Mouse (Mus musculus): Measurements from ENCODE around the gene Stk10.

Stk10 gene

DNA sequence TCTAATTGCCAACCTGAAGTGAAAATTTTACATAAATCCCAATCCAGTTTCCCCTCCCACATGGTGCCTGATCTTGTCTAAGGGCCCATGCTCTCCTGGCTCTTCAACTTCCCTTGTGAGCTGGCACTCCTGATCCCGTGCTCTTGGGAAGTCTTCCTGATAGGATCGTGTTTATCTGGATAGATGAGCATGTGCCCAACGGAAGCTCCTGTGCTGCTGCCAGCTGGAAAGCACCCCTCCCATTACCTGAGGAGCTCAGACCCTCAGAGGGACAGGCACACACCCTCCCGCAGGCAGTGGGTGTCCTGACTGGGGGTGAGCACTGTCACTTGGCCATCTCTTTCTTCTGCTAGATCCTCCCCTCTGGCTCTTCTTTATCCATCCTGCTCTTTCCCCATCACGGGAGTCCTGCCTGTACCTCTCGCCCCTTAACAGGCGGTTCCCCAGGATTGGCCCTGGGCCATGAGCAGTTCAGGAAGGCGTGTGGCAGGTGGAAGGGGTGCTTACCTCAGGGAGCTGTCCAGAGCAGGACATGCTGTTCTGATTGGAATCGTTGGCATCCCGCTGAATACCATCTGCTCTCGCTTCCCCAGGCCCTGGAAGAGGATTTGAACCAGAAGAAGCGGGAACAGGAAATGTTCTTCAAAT is 88.8 kb downstream of the Stk10 start:
- CTCF ChIA-PET = interaction anchor here in 1 of 4 experiments (0.8 to 6.1 kb wide), 2 partner anchors 12 to 30 kb away, joined by 3 to 26 read pairs; no protein-coding TSS in a partner anchor
- POLR2A ChIA-PET = interaction anchor here in 3 of 4 experiments (0.6 to 4.7 kb wide), 8 partner anchors 8 to 914 kb away, joined by 3 to 17 read pairs (median 3); partner anchors contain the start of genes Fbxw11 (in 2 of the 3) and Stk10 (in 1 of the 3)

DNA sequence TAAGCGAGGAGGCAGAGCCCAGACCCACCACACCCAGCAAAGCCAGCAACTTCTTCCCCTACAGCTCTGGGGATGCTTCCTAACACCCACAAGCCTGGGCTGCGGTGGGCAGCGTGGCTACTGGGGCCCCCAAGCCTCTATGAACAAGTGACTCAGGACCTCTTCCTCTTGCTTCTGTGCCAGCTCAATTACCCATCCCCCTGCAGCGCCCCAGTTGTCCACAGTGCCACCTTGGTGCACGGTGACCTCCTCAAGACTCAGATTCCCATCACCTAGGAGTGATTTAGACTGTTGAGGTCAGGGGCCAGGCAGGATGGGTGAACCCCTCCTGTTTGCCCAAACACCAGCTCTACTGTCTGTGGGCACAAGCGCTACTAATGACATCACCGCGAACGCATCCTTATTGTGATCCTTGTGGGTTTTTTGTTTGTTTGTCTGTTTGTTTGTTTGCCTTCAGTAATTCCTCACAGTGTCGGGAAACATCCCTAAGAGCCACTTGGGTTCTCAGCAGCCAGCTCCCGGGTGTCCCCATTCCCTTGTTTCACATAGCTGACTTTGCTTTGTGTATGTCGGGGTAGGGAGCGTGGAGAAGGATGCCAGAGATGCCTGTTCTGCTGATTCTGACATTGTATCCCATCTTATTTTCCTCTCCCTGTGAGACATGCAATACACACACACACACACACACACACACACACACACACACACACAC is 89.5 kb downstream of the Stk10 start:
- ChIA-PET CTCF (interaction anchor here in 2 of 4 experiments (0.5 to 6.1 kb wide), 3 partner anchors 11 to 37 kb away, joined by 3 to 26 read pairs (median 3); no protein-coding TSS in a partner anchor), POLR2A (interaction anchor here in 3 of 4 experiments (0.6 to 1.5 kb wide), 7 partner anchors 9 to 913 kb away, joined by 3 to 4 read pairs (median 3); partner anchors contain the start of genes Fbxw11 (in 2 of the 3) and Stk10 (in 1 of the 3))

DNA sequence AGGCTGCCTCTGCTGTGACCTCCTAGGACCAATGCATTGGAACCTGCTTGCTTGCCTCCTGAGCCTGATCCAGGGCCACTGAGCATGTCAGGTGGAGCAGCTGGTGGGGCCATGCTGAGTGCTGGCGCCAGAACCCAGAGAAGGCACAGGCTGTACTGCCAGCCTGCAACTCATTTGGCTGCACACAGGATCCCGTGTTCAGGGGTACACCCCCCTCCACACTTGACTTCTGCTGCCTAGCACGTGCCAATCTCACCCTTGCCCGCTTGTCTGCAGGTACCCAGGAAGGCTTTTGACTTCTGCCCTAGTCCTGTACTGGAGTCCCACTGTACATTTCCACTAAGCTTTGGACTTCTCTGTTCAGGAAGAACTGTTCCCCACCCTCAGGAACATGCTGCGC is 90.1 kb downstream of the Stk10 start:
- POLR2A ChIA-PET = interaction anchor here in 2 of 4 experiments (0.6 to 1.5 kb wide), 4 partner anchors 10 to 157 kb away, joined by 3 to 4 read pairs (median 3); partner anchors contain the start of gene Fbxw11 (in 1 of the 2)
- CTCF ChIA-PET = no interaction called here

DNA sequence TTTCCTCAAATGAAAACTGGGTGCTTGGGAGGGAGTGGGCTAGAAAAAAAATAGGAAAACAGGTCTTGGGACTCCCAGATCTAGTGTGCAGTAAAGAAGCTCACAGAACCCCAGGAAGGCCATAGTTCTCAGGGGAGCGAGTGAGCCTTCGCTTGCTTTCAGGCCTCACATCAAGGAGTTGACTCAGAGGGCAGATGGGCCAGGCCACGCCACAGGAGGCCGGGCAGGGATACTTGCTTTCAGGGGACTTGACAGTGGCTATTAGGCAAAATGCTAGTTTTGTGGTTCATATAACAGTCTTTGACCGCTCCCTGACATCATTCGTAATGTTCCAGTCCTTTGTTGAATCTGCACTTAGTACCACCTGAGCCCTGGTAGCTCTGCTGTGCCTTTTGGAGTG is 90.8 kb downstream of the Stk10 start:
- ChIA-PET CTCF (no interaction called here), POLR2A (interaction anchor here in 1 of 4 experiments (0.9 kb wide), 1 partner anchor 10 kb away, joined by 3 read pairs; no protein-coding TSS in a partner anchor)

DNA sequence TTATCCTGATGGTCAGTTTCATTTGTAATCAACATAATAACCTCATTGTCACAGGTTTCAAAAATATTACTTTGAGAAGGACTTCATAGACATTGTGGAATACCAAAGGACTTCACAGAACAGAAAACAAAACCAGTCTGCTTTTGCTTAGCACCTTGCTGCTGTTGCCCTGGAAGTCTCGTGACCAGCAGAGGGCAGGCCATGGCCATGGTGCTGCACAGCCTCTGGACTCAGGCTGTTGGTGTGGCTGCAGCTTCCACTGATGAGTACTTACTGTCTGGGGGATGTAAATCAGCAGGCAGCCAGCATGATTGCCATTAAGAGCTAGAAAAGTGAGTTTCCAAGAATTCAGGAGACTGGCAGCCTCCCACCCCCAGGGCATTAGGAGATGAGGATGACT is 92.6 kb downstream of the Stk10 start:
- POLR2A ChIA-PET = interaction anchor here in 1 of 4 experiments (1.1 kb wide), 1 partner anchor 11 kb away, joined by 3 read pairs; no protein-coding TSS in a partner anchor
- CTCF ChIA-PET = interaction anchor here in 2 of 4 experiments (1.1 to 1.3 kb wide), 3 partner anchors 21 to 143 kb away, joined by 3 read pairs; no protein-coding TSS in a partner anchor

DNA sequence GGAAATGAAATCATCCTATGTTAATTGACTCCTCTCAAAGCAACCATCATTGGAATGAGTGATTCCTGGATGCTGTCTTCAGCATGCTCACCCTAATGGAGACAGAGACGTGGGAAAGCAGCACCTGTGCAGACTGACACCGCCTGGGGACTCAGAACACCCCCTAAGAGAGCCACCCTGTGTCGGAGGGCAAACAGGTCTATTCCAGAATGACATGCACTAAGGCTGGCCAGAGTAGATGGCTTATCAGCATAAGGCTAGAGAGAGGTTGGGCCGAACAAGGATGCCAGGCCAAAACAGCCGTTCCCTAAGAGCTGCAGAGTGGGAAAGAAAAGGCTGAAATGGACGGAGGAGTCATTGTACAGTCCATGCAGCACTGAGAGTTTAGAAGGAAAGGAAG is 93.0 kb downstream of the Stk10 start:
- ChIA-PET CTCF (interaction anchor here in 2 of 4 experiments (1.1 to 1.3 kb wide), 3 partner anchors 22 to 142 kb away, joined by 3 read pairs; no protein-coding TSS in a partner anchor), POLR2A (interaction anchor here in 2 of 4 experiments (0.7 to 0.9 kb wide), 2 partner anchors 16 to 18 kb away, joined by 3 to 5 read pairs; partner anchors contain the start of gene Fbxw11 (in 1 of the 2))

DNA sequence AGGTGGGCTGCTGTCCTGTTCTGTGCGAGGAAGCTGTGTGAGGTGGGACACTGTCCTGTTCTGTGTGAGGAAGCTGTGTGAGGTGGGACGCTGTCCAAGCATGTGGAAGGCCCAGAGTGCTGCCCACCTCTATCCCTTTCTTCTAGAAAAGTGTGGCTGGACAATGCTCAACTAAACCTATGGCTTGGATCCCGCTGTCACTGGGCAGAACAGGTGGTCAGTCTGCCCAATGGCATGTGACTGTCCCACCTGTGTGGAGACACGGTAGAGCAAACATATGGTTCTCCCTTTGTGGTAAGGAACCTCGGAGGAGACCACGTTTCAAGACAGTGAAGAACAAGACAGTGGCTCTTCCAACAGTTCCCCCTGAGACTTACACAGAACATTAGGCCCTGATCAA is 94.8 kb downstream of the Stk10 start:
- ChIA-PET POLR2A (interaction anchor here in 2 of 4 experiments (1.1 to 1.6 kb wide), 2 partner anchors 14 to 15 kb away, joined by 3 to 5 read pairs; partner anchors contain the start of gene Fbxw11 (in 1 of the 2)), CTCF (no interaction called here)

DNA sequence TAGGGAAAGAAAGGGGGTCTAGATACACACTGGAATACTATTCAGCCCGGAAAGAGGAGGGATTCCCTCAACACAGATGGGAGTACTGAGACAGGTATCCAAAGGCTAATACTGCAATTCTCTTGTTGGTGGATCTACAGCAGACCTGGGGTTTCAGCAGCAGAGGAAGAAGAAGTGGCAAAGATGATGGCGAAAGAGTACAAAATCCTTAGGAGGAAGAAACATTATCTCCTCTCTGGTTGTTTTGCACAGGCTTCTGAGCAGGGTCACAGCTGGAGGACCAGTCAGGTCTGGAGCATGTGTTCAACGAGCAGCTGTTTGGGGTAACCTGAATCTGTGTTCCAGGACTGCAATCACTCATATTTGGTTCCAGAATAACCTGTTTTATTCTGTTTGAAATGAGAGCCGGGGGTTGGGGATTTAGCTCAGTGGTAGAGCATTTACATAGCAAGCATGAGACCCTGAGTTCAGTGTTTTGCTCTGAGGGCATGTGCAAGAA is 96.7 kb downstream of the Stk10 start:
- POLR2A ChIA-PET = interaction anchor here in 2 of 4 experiments (0.6 to 0.7 kb wide), 3 partner anchors 39 to 228 kb away, joined by 3 to 5 read pairs (median 3); no protein-coding TSS in a partner anchor
- CTCF ChIA-PET = interaction anchor here in 2 of 4 experiments (0.6 to 0.9 kb wide), 3 partner anchors 11 to 26 kb away, joined by 3 to 7 read pairs (median 3); no protein-coding TSS in a partner anchor

DNA sequence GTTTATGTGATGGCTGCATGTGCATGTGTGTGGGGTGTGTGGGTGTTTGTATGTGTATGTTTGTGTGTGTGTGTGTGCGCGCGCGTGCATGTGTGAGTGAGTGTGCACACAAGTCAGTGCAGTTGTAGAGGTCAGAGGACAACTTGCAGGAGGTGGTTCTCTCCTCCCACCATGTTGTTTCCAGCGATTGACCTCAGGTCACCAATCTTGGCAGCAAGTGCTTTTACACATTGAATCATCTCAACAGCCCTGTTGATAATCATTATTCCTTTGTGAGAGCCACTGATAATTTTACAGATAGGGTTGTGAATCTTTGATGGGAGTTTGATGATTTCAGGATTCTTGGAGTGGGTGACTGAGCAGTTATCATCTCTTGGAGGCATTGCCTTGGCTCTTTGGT is 99.6 kb downstream of the Stk10 start:
- POLR2A ChIA-PET = interaction anchor here in 2 of 4 experiments (0.8 to 1.0 kb wide), 2 partner anchors 10 to 13 kb away, joined by 3 read pairs; partner anchors contain the start of gene Fbxw11 (in 1 of the 2)
- CTCF ChIA-PET = interaction anchor here in 1 of 4 experiments (1.4 kb wide), 1 partner anchor 28 kb away, joined by 6 read pairs; no protein-coding TSS in a partner anchor

DNA sequence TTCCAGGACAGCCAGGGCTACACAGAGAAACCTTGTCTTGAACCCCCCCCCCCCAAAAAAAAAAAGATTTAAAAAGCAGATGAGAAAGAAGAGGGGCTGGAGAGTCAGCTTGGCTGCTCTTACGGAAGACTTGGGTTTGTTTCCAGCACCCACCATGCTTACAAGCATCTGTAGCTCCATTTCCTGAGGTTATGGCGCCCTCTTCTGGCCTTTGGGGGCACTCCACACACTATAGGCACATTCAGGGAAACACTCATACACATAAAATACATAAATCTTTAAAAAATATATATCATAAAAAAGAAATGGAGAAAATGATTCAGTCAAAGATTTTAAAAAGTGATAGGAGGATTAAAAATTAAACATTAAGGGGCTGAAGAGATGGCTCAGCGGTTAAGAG is 100.4 kb downstream of the Stk10 start:
- POLR2A ChIA-PET = interaction anchor here (0.5 to 2.1 kb wide), 7 partner anchors 9 to 347 kb away, joined by 3 to 12 read pairs (median 6); partner anchors contain the start of genes Fbxw11 (in 3 of the 4) and Hbq1b (in 1 of the 4)

DNA sequence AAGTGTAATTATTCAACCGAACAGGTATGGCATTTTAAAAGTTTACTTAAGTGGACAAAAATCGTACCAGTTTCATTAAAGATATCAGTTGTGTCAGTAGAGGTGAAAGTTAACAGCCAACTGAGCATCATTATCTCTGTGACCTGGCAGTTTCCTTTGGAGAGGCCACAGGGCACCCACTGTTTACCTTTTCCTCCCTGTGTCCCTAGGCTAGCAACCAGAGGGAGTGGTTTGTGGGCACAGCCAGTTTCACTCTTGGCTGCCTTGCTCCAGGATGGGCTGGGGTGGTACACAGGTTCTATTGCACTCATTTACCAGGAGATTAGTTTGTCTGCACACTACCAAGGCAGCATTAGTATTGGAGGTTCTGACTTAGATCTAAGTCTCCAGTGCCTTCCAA is 101.0 kb downstream of the Stk10 start:
- POLR2A ChIA-PET = interaction anchor here in 3 of 4 experiments (0.9 to 2.1 kb wide), 4 partner anchors 8 to 26 kb away, joined by 3 to 12 read pairs (median 8); partner anchors contain the start of gene Fbxw11 (in 3 of the 3)
- CTCF ChIA-PET = interaction anchor here (0.7 to 2.1 kb wide), 19 partner anchors 8 to 472 kb away, joined by 3 to 26 read pairs (median 4); partner anchors contain the start of genes Fbxw11 (in 1 of the 4), Hbq1a (in 1 of the 4) and Hbq1b (in 1 of the 4)

More for the DNA sequence above, 100.4 kb downstream of the Stk10 start:
- CTCF ChIA-PET = interaction anchor here (0.5 to 2.1 kb wide), 33 partner anchors 9 to 646 kb away, joined by 3 to 26 read pairs (median 3); partner anchors contain the start of genes Fbxw11 (in 2 of the 4), Hbq1a (in 1 of the 4) and Hbq1b (in 1 of the 4)

DNA sequence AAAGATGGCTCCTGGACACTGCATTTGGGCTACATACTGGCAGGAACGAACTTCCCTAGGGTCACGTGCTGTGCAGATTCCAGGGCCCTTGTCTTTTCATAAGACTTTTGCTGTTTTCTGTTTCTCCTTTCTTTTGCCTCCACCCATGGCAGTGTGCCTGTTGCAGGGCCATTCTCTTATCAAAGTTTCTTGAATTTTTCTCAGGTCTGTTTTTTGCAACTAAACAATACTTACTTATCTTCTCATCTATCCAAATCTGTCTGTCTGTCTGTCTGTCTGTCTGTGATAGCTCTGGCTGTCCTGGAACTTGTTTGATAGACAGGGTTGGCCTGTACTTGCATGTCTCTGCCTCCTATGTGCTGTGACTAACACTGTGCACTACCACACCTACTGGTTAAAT is 101.7 kb downstream of the Stk10 start:
- CTCF ChIA-PET = interaction anchor here in 1 of 4 experiments (1.7 to 2.1 kb wide), 2 partner anchors 15 to 19 kb away, joined by 6 to 26 read pairs; no protein-coding TSS in a partner anchor
- POLR2A ChIA-PET = interaction anchor here in 2 of 4 experiments (0.5 to 2.1 kb wide), 3 partner anchors 8 to 367 kb away, joined by 3 to 12 read pairs (median 5); partner anchors contain the start of gene Fbxw11 (in 1 of the 2)

DNA sequence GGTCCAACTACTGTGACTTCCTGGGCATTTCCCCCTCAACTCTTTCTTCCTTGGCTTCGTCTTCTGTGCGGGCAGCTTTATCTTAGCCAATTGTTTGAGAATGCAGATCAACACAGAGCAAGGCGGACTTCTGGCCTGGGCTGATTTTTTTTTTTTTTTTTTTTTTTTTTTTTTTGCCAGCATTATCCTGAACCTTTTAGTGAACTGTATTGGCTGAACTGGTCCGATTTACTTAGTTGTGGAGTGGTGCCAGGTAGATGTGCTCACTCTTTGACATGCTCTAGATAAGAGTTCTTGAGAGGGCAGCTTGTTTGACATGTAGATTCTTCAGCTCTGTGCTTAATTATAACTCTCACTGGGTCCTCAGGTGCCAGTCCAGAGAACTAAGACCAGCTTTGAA is 103.2 kb downstream of the Stk10 start:
- ChIA-PET POLR2A (interaction anchor here (0.6 to 0.8 kb wide), 8 partner anchors 11 to 328 kb away, joined by 3 to 13 read pairs (median 3); no protein-coding TSS in a partner anchor), CTCF (interaction anchor here in 1 of 4 experiments (0.6 to 0.7 kb wide), 2 partner anchors 16 to 84 kb away, joined by 3 to 7 read pairs; no protein-coding TSS in a partner anchor)

DNA sequence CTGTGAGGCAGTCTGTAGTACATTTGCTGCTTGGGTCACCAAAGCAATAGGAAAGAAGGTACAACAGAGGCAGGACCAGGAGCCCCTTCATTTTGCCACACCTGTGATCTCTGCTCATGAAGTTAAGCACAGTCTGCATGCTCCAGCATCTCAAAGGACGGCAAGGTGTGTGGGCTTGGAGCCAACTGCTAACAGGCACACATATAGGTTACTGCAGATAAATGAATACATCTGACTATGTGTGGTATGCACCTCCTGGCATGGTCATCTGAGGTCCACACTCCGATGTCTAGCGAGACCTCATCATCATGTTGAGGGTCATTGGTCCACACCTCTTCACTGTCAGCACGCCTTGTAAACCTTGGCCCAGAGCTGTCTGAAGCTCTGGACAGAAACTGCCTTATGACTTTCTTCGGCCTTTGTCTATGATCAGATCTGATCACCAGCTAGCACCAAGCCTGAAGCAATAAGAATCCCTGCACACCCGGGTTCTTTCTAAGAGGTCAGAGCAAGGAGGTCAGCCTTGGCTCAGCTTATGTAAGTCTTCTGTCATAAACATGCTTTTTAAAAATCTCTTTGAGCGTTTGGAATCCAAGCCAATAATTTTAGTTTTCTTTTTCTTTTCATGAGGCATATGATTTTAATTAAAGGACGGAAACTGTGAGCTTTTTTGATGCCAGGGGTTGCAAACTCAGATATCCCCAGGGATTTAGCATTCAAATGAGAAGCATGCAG is 105.6 kb downstream of the Stk10 start:
- POLR2A ChIA-PET = interaction anchor here in 1 of 4 experiments (0.7 to 0.8 kb wide), 2 partner anchors 33 to 94 kb away, joined by 3 read pairs; no protein-coding TSS in a partner anchor
- CTCF ChIA-PET = interaction anchor here in 1 of 4 experiments (0.7 kb wide), 1 partner anchor 40 kb away, joined by 3 read pairs; no protein-coding TSS in a partner anchor

DNA sequence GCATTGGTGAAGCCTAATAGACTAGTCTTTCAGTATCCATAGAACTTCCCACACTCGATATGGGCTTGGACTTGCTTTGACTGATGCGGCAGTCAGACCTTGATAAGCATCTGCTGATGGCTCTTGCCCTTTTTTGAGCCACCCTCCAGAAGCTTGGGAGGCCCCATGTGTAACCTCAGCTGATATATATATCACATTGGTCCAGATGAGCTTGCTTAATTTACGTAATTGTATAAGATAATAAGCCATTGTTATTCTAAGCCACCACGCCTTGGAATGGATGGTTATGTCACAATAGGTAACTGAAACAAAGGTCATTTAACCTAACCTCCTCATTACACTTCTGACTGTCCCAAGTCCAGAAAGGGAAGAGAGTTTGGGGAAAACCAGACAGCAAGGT is 107.5 kb downstream of the Stk10 start:
- CTCF ChIA-PET = interaction anchor here in 2 of 4 experiments (0.6 to 1.0 kb wide), 2 partner anchors 22 to 68 kb away, joined by 3 to 6 read pairs; no protein-coding TSS in a partner anchor
- POLR2A ChIA-PET = interaction anchor here in 3 of 4 experiments (0.6 to 4.0 kb wide), 14 partner anchors 13 to 92 kb away, joined by 3 to 40 read pairs (median 6); no protein-coding TSS in a partner anchor

DNA sequence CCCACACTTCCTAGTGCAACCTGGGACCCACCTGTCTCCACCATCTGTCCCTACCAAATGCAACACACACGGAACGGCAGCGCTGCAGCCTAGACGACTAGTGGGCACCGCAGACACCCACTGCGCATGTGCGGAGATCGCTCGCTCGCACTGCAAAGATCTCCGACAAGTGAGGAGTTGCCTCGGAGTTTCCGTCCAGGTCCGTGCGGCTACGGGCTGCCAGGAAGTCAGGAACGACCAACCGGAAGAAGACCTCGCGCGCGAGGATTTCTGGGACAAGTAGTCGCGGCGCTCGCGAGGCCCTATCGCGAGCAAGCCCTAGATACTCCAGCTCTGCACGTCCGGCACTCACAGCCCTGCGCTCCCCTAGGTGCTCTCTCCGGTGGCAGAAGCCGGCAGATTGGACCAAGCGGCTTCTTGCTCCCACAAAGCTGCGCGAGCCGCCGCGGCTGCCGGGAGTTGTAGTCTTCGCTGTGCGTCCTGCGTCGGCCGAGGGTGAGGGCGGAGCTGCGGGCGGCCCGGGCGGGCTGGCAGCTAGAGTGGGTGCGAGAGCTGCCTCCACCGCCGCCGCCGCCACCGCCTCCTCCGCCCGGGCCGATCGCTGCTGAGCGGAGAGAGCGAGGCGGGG is 109.3 kb downstream of the Stk10 start, which contains the start of gene Fbxw11:
Gene Fbxw11 (plus strand): TSS at position 476 of the 628 bp plus-strand sequence.
- POLR2A ChIA-PET = interaction anchor here (0.5 to 4.0 kb wide), 73 partner anchors 8 to 910 kb away, joined by 3 to 40 read pairs (median 4); partner anchors contain the start of genes Stk10 (in 3 of the 4) and Snrnp25 (in 1 of the 4)
- CTCF ChIA-PET = interaction anchor here (0.6 to 2.1 kb wide), 11 partner anchors 9 to 925 kb away, joined by 3 to 19 read pairs (median 3); no protein-coding TSS in a partner anchor

Data from embryonic stem cell, embryonic (primary cell).